Mouse (Mus musculus) lung, adult 2 months (tissue): ENCODE measurements around the gene Hmgb1.

Source experiments
- CTCF ChIP-seq: fragments of 200-500 bp; IDR thresholded peaks from 2 replicates; pipeline ENCODE4 v1.5.1; 2011; ENCODE audit warnings: mild to moderate bottlenecking, low read length, control low read depth; ENCODE audit not compliant: insufficient read depth
- POLR2A ChIP-seq: fragments of 200-500 bp; IDR thresholded peaks from 2 replicates; pipeline ENCODE4 v1.6.1; 2011; ENCODE audit warnings: low read depth, mild to moderate bottlenecking, control low read depth, low read length, borderline replicate concordance; ENCODE audit errors: extremely low read depth

DNA sequence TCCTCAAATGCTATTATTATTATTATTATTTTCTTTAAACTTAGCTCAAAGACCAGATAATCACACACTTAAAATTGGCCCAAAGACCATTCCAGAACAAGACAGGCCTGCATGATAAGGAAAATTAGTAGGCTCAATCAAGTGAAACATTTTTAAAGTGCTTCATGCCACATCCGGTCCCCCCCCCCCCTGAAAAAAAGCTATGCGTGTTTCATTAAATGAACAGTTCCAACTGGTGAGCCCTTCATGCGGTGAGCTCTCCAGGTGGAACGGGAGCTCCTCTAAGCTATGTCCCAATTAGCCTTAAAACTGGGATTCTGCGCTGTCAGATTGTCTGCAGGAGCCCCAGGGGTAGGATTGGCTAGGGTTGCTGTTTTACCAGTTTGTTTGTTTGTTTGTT lies 168.0 kb downstream of the Hmgb1 start:
- no peak for TF ChIP-seq CTCF
- no peak for TF ChIP-seq POLR2A
